Mouse (Mus musculus) mature B cell (primary cell): ENCODE data around the gene Npffr2.
"Not testable (repeated sequence)": the region's sequence is repeated elsewhere in the genome, so short reads cannot be mapped to it uniquely, and the experiment has no call there.

ENCODE experiments used
- in situ Hi-C: fragments of 300-500 bp; cut with MboI; formaldehyde crosslinking; loops from 2 replicates; pipeline ENCODE4 v1.14.3; 2019

The Npffr2 gene

DNA sequence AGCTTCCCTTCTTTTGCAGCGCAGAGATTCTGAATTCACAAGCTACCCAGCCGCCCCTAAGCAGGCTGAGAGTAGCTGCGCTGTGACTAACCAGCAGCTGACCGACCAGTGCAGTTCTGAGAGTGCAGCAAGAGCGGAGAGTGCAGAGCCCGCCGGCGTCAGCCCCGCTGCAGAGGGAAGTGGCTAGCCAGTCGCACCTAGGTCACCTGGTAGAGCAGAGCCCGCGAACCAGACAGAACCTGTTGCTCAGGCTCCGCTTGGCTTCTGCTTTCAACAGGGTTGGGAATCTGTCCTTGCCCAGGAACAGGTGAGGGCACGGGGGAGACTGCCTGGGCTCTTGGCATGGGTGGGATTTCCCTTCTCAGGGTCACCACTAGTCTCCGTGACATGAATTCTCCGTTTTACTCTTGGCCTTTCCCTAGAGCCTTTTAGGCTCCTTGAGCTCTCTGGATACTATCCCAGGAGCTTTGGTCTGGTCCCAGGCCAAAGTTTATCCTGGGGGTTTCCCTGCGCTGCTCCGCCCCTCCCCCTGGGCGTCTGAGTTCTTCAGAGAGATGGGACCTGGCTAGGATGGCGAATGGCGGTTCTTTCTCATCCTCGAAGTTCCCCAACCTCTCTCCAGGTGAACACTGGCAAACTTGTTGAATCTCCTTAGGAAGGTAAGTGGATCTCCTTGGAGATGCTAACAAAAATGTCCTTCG lies at the start of gene Npffr2:
Npffr2 (plus strand) TSS at position 552 of the 701 bp plus-strand sequence.
- in situ Hi-C loops = no loop called here

DNA sequence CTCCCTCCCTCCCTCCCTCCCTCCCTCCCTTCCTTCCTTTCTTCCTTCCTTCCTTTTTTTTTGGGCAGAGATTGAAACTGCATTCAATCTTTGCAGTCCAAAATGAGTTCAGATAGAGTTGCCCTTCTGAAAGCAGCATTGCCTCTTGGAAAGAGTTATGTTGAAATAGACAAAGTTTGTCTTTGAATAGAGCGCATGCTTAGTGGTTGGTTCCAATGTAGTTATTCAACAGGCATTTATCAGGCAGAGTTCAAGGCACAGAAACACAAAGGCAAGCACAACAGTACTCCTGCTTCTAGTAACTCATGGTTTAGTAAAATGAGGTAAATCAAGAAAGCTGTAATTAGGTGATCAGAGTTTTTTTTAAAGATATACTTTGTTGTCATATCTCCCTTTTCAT lies 34.7 kb upstream of the Npffr2 start:
- in situ Hi-C loops = no loop called here

DNA sequence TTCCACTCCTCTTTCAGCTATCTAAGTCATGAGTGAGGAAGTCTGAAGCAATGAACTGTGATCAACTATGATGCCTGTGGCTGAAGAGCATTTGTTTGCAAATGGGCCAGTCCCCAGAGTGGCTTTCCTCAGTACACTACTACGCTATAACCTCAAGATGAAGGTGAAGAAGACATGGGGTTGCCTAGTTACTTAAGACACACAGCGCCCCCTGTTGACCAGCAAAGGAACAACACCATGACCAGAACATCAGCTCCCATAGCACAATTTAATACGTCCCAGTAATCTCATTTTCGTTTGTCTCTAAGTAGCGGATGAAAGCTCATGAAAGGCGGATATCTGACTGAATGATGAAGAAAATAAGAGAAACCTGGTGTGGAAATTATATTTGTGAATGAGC lies 27.0 kb upstream of the Npffr2 start:
- in situ Hi-C loops = no loop called here

- in situ Hi-C loops = no loop called here
These were observed 8.6 kb upstream of the Npffr2 start for GRCm38 (mm10) chr5:89518641-89519040.

DNA sequence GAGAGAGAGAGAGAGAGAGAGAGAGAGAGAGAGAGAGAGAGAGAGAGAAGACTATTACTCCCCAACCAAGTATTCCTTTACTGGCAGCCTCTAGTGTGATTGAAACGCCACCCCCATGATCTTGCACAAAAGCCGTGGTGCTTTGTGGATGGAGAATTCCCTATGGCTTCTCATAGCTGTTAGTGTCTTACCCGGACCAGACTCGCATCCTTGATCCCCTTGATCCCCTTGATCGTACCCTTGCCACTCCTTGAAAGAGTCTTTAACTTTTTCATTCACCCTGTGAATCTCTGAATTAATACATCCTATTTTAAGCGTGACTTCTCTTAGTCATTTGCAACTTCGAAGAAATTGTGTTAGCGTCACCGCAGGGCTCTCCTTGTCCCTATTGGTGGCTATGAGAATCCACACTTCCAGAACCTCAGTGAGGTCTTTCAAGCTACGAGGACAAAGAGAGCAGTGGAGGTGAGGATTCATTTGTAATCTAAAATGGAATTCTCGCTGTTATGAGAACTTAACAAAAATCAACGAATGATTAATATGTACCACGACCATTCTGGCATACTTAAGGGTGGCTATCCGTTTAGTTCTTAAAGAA lies 949 bp upstream of the Npffr2 start:
- in situ Hi-C loops = no loop called here

GRCm38 (mm10) chr5:89528951-89529350 lies 1.7 kb downstream of the Npffr2 start:
- in situ Hi-C loops = no loop called here

- in situ Hi-C loops = no loop called here
These were observed 2.2 kb downstream of the Npffr2 start for GRCm38 (mm10) chr5:89529391-89529790.

DNA sequence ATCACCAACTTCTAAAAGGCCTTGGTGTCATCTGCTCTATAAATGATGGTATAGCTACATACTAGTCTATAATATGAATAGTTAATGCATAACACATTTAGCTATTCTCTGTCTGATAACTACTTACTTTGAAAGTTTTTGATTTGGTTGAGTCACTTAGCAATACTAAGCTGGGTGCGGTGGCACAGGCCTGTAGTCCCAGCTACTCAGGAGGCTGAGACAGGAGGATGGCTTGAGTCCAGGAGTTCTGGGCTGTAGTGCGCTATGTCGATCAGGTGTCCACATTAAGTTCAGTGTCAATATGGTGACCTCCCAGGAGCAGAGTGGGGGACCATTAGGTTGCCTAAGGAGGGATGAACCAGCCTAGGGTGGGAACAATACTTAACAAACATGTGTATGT lies 8.8 kb downstream of the Npffr2 start:
- in situ Hi-C loops = no loop called here

DNA sequence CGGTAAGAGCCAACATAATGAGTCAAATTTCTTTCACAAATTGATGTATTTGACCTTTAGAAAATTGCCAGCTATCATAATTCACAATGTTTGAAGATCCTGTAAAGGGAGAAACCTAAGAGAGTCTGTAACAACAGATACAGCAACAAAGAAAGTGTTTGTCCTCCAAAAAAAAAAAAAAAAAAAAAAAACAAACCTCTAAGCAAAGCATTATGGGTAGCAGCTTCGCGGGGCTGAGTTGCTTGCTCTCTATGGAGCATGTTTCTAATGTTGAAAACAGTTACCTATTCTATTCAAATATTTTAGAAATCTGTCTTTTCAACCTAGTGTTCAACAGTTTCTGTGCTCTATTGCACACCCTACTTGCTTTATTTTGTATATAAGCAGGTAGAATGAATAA lies 15.2 kb downstream of the Npffr2 start:
- in situ Hi-C loops = no loop called here

DNA sequence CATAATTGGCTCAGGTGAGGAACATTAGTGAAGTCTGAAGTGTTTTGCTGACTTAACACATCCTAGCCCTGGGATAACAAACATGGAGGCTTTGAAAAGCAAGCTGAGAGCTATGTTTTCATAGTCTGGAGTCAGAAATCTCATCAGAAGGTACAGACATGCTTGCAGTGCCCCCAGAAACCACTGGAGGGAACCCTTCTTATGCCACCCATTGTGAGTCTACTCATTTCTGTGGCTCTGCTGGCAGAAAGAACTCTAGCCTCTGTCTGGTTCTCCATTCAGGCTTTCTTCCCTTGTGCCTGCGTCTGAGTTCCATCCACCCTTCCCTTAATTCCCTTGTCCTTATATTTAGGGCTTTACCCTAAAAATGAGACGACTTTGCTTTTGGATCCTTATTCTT lies 16.2 kb downstream of the Npffr2 start:
- in situ Hi-C loops = no loop called here

- in situ Hi-C loops = not testable (repeated sequence)
These were observed 31.9 kb downstream of the Npffr2 start for GRCm38 (mm10) chr5:89559118-89559517.

DNA sequence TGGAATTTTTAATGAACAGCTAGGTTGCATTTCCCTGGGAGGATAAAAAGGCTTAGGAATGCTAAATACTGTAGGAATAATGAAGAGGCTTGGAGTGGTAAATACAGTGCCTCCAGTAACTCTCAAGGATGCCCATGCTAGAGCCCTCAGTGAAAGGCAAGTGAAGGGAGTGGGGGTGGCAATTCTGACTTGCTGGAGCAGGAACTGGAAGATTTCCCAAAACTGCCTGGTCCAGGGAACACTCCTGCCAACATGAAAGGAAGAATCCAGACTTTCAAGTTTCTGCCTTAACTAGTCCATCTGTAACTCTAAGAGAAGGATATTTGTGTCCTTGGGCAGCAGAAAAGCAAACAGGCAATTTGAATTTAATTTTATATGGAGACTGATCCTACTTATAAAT lies 34.2 kb downstream of the Npffr2 start:
- in situ Hi-C loops = no loop called here

DNA sequence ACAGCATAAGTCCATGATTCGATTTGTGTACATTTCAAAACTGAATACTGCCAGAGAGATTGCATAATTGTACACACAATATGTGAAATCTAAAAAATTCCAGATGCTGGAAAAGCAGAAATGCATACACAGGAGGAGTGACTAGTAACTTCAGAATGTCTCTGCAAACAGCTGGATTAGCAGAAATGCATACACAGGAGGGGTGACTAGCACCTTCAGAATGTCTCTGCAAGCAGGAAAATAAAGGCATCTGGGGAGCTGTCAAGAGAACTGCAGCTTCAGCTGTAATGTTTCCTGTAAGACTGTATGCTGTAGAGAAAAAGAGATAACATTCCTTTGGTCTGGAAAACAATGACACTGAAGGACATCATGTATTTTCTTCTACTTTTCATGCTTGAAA lies 51.4 kb downstream of the Npffr2 start:
- in situ Hi-C loops = no loop called here

GRCm38 (mm10) chr5:89579181-89579580 lies 52.0 kb downstream of the Npffr2 start:
- in situ Hi-C loops = no loop called here

GRCm38 (mm10) chr5:89581143-89581542 lies 53.9 kb downstream of the Npffr2 start:
- in situ Hi-C loops = no loop called here

DNA sequence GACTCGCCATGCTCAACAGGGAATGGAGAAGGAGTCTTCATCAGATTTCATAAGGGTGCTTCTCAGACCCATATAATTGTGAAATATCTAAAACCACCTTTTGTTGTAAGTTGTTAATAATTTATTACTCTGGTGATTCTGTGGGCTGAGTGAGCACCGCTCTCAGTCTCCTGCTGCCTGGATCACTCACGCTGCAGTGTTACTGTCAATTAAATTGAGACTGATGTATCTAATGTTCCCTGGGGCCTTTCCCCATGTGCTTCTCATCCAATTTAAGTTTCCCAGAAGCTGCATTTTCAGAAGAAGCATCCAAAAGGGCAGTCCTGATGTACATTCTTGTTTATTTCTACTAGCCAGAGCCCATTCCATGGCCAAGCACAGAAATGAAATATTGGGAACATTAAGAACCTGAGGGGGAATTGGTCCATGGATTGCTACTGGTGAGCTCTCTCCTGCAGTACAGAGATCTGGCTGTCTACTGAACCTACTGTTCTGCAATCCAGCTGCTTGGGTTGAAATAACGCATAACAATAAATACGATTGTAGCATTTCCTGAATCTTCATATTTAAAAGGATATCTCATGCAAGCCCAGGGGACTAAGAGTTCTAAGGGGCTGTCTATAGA lies 54.6 kb downstream of the Npffr2 start:
- in situ Hi-C loops = no loop called here

DNA sequence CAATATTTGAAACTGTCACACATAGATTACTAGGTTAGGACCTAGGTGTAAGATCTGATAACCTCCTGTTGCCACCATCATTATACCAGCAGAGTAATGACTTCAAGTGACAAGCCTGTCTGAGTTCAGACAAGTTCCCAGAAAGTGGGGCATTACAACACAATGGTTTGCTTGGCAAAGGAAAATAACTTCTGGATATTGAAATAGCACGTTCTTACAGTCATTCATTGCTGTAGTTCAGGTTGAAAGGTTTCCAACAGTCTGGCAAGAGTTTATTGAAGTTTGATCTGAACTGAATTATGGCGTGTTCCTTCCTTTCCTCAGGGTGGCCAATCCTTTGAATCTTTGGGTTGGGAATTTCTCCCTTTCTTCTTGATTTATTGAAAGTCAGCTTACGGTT lies 57.8 kb downstream of the Npffr2 start:
- in situ Hi-C loops = no loop called here

DNA sequence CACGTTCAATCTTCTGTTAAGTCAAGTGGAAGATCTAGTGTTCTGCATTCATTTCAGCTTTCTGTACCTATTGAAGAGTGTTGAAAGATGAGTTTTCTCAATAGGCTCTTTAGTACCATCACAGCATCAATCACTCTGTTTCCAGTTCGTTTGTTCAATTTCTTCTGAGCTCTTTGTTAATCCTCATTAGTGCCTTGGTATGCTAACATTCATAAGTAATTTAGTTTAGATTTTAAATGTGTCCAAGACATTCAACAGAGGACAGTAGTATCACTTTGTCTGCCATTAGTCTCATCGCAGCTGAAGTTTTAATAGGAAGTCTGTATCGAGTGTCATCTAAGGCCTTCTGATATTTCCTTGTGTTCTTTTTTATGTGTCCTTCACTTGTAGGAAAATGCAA lies 65.1 kb downstream of the Npffr2 start:
- in situ Hi-C loops = no loop called here

DNA sequence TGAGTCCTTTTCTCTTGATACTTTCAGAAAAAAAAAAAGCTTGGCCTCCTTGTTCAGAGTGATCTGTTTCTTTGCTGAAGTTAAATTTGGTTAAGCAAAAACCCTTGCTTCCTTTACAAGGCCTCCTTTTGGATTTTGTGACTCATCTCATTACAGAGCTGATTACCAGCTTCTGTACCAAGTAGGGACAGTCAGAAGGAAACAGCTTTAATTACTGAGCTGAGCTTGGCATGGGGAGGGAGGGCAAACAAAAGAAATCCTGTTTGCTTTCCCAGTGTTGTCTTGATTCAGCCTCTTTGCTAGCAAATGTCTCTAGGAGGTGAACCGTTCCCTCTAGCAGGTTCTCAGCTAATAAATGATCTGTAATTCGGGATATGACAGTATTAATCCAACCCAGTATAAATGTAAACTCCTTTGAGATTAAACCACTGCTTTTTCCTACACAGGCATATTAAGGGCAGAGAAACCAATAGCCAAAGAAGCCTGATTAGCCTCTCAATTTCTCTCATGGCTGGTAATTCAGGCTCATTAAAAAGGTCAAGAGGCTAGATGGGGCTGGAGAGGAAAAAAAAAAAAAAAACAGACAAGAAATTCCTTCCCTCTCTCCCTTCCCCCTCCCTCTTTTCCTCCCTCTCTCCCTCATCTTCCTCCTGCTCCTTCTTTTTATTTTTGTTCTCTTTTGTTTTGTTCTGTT lies 84.2 kb downstream of the Npffr2 start:
- in situ Hi-C loops = no loop called here

- in situ Hi-C loops = no loop called here
These were observed 85.0 kb downstream of the Npffr2 start for GRCm38 (mm10) chr5:89612262-89612661.

DNA sequence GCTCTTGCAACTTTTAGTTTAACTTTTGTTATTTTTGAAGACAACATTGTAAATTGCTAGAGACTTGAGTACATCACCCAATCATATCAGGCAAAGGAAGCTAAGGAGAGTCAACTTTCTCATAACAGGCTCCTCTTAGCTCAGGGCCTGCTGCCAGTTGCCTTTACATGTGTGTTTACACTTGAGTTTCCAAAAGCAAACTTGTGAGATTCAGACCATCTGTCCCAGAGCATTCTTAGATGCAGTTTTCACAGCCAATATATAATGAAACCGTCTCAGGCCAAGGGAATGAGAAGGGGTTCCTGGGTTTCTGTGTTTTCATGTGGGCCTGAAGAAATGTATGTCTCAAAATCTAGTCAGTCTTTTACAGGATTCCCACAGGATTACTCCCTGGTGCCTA lies 104.4 kb downstream of the Npffr2 start:
- in situ Hi-C loops = no loop called here
